Mouse (Mus musculus) kidney, embryonic 16.5 days (tissue): ENCODE data around the gene Efcab5. TPM values are rescaled to one million over a fixed set of nuclear protein-coding genes. Genes with fewer than 3 reads are reported as not detected.

Experiments
- ATAC-seq: fragments of 200-750 bp; cut with Nextera tagmentation; 2 replicates; pipeline ENCODE4 v1.8.0; 2017; ENCODE audit warnings: moderate TSS enrichment; ENCODE audit not compliant: low FRiP score, low TSS enrichment
- H3K27ac ChIP-seq: fragments of 300-500 bp; sonication (generic); 2 replicates; pipeline ENCODE4 v1.5.1; 2014; ENCODE audit warnings: low read length
- H3K27me3 ChIP-seq: fragments of 300-500 bp; sonication (generic); 2 replicates; pipeline ENCODE4 v1.6.1; 2014; ENCODE audit warnings: low read length, control low read depth, mixed read lengths; ENCODE audit not compliant: insufficient read depth
- H3K36me3 ChIP-seq: fragments of 300-500 bp; sonication (generic); 2 replicates; pipeline ENCODE4 v1.6.1; 2014; ENCODE audit warnings: low read length, control low read depth, mixed read lengths; ENCODE audit not compliant: insufficient read depth
- H3K4me1 ChIP-seq: fragments of 300-500 bp; sonication (generic); 2 replicates; pipeline ENCODE4 v1.6.1; 2014; ENCODE audit warnings: low read length, control low read depth, mixed read lengths; ENCODE audit not compliant: insufficient read depth
- H3K4me2 ChIP-seq: fragments of 300-500 bp; sonication (generic); replicated peaks from 2 replicates; pipeline ENCODE4 v1.6.1; 2014; ENCODE audit warnings: low read depth, low read length
- H3K4me3 ChIP-seq: fragments of 300-500 bp; sonication (generic); 2 replicates; pipeline ENCODE4 v1.5.1; 2014; ENCODE audit warnings: mild to moderate bottlenecking, low read length
- H3K9ac ChIP-seq: fragments of 300-500 bp; sonication (generic); replicated peaks from 2 replicates; pipeline ENCODE4 v1.6.1; 2014; ENCODE audit warnings: low read length
- H3K9me3 ChIP-seq: fragments of 300-500 bp; sonication (generic); 2 replicates; pipeline ENCODE4 v1.6.1; 2016; ENCODE audit warnings: low read length, control low read depth
- WGBS: fragments of 180-500 bp; shearing (Covaris S2); extraction: QIAGEN DNeasy Blood & Tissue Kit; methylation state at CpG from one replicate; pipeline ENCODE4 v1.1.7; 2014; 5-methylcytosine and 5-hydroxymethylcytosine counted together
- polyA plus RNA-seq: library from polyadenylated mRNA; unstranded; fragments of >200 nt; fragmentation: Nextera tagmentation; extraction: Ambion mirVana; gene quantifications from 2 replicates; pipeline ENCODE4 v1.2.1, GENCODE M21; 2015

The Efcab5 gene
- polyA plus RNA-seq, 1 experiment from 2014 or later: 0.09 TPM

DNA sequence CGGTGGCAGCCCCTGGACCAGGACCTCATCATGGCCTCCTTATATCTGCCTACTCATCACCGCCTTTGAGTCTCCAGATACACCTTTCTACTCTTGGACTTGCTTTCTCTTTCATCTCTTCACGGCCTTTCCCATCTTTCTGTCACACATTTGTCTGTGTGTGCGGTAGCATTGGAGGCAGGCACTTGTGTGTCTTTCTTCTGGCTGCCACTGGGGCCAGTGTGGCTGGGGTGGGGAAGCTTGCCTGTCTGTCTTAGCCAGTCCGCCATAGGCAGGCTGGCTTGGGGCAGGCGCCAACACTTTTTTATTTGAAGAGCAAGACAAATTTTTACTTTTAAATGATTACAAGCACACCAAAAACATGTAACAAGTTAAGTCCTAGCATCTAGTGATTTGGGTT is 81.8 kb downstream of the Efcab5 start:
- no peak overlapping the region for H3K4me3 ChIP-seq
- no peaks in the 10 kb centered on the region for H3K27me3 ChIP-seq
- no peaks in the 10 kb centered on the region for H3K4me1 ChIP-seq
- no peak for ATAC-seq
- no peaks in the 10 kb centered on the region for H3K36me3 ChIP-seq
- no peak overlapping the region for H3K4me2 ChIP-seq
- H3K27ac ChIP-seq: no peak overlapping the region
- no peaks in the 10 kb centered on the region for H3K9me3 ChIP-seq
- H3K9ac ChIP-seq: no peak overlapping the region
- 97% methylated on average over 6 of the region's 6 CpGs for WGBS

DNA sequence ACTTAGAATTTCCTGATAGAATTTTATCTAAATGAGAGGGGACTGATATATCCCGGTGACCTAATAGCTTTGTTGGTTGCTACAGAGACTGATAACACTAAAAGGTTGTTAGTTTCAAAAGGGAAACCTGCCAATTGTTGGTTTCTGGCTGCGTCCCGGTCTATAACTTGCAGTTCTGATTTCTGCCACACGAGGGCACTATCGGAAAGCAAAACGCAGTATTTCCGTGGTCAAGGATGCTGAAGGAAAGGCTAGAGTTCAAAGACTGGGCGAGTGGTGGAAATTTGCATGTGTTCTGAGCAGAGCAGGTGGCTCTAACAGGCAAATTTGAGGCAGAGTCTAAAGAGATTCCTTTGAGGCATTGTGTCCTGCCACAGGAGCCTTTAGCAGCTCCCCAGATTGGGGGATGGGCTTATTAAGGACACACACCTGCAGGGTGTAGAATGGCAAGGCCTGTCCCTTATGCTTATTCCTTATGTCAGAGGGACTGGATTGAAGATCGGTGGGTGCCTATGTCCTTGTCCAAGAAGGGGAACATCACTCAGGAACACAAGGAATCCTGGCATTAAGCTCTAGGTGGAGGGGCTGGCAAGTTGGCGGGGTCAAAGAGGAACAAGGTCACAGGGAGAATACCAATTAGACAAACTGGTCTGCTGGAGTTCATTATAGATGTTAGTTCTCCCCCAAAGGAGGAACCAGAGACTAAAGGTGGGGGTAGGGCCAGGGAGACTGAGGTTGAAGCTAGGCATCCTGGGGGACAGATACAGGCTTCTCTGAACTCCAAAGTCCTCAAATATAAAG is 88.4 kb downstream of the Efcab5 start:
- H3K4me2 ChIP-seq: no peak overlapping the region
- H3K9me3 ChIP-seq: no peaks in the 10 kb centered on the region
- no peaks in the 10 kb centered on the region for H3K4me1 ChIP-seq
- H3K27me3 ChIP-seq: no peaks in the 10 kb centered on the region; the same call in 1 of the 2 replicates
- H3K4me3 ChIP-seq: no peak overlapping the region
- no peaks in the 10 kb centered on the region for H3K36me3 ChIP-seq
- H3K27ac ChIP-seq: no peak overlapping the region
- no peak overlapping the region for H3K9ac ChIP-seq
- peak; percentile 63; the same call in 1 of the 2 replicates for ATAC-seq
- WGBS: 16% methylated on average over 10 of the region's 10 CpGs

DNA sequence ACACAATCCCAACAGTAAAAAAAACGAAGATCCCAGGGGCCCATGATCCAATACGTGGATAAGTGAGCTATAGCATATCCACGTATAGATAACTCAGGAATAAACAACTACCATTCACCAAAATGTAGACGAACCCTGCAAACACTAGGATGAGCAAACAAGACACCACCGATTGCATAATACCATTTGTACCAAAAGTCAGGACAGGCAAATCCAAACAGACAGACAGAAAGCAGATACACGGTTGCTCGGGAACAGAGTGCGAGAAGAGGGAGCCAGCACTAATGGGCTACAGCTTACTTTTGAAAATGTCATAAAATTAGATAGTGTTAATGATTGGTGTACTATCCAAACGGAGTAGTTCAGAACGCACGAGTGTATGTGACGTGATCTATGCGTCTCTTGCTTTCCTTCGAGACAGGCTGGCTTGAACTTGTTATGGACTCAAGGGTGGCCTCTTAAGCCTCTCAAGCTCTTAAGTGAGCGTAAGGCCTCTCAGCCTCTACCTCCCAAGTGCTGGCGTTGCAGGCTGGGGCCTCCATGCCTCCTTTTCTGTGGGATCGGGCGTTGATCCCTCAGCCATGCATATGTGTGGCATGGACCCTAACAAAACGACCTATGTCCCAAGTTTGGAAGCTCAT is 90.3 kb downstream of the Efcab5 start:
- no peaks in the 10 kb centered on the region for H3K4me1 ChIP-seq
- 79% methylated on average over 19 of the region's 19 CpGs for WGBS
- ATAC-seq: no peak
- no peaks in the 10 kb centered on the region for H3K36me3 ChIP-seq
- H3K4me2 ChIP-seq: no peak overlapping the region
- no peak overlapping the region for H3K27ac ChIP-seq
- H3K9me3 ChIP-seq: no peaks in the 10 kb centered on the region
- H3K4me3 ChIP-seq: no peak overlapping the region
- no peak overlapping the region for H3K9ac ChIP-seq
- no peaks in the 10 kb centered on the region; the same call in 1 of the 2 replicates for H3K27me3 ChIP-seq

DNA sequence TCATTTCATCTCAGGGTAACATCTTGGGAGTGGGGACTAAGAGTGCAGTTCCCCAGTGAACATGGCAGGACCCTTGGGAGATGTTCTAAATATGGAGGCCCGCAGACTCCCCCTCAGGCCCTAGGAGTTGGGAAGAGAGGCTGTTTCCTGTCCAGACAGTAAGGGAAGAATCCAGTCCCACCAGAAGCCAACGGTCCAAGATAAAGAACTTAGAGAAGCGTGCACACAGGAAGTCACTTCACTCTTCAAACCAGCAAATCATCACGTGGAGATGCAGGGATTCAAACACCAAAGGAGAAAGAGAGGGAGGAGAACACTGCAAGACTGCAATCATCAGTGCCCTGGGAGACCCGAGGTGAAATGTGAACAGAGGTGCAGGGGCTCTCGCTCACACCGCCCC is 91.8 kb downstream of the Efcab5 start:
- Histone ChIP-seq H3K36me3 (no peaks in the 10 kb centered on the region), H3K27me3 (no peaks in the 10 kb centered on the region; the same call in 1 of the 2 replicates), H3K4me2 (no peak overlapping the region), H3K27ac (no peak overlapping the region), H3K9ac (no peak overlapping the region), H3K4me3 (no peak overlapping the region), H3K4me1 (0 out of 2 replicates have a peak, but pooled peaks cover 3% of the 10 kb centered on the region), H3K9me3 (no peaks in the 10 kb centered on the region)
- 52% methylated on average over 7 of the region's 7 CpGs for WGBS
- ATAC-seq: no peak

DNA sequence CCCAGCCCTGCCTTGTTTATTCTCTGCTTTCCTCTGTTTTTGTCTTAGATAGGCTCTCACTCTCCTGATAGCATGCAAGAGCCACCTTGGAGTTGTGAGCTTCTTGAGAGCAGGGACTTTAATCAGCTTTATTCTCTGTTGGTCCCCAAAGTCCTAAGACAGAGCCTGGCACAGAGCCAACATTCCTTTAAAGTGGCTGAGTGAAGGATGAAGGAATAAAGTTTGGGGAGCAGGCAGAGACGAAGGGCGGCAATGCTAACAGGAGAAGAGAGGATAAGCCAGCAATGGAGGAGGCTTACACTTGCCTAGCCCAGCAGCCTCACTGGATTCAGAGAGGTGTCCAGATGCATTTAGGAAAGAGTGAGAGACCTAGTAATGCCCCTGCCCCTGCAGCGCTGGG is 92.2 kb downstream of the Efcab5 start:
- WGBS: 61% methylated on average over 3 of the region's 3 CpGs
- no peak overlapping the region for H3K4me3 ChIP-seq
- H3K4me2 ChIP-seq: no peak overlapping the region

DNA sequence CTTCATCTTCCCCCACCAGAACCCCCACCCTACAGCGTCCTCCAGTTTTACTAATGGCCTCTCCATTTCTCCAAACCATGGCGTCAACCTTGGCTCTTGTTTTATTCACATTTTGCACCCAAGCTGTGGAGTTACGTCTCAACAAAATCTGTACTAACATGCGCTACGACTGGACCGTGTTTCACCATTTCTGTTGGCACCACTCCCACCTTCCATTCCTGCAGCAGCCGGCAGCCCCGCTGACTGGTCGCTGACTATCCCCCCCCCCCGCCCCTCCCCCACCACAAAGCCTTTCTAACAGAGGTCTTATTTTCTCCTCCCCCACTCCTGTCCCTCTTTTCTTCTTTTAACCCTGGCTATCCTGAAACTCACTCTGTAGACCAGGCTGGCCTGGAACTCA is 93.6 kb downstream of the Efcab5 start:
- WGBS: 56% methylated on average over 10 of the region's 10 CpGs
- ATAC-seq: no peak

More for the DNA sequence above, 92.2 kb downstream of the Efcab5 start:
- no peaks in the 10 kb centered on the region for H3K36me3 ChIP-seq
- H3K4me1 ChIP-seq: 0 out of 2 replicates have a peak, but pooled peaks cover 3% of the 10 kb centered on the region
- H3K9ac ChIP-seq: no peak overlapping the region
- H3K27me3 ChIP-seq: no peaks in the 10 kb centered on the region; the same call in 1 of the 2 replicates
- H3K9me3 ChIP-seq: no peaks in the 10 kb centered on the region
- H3K27ac ChIP-seq: no peak overlapping the region
- ATAC-seq: no peak

DNA sequence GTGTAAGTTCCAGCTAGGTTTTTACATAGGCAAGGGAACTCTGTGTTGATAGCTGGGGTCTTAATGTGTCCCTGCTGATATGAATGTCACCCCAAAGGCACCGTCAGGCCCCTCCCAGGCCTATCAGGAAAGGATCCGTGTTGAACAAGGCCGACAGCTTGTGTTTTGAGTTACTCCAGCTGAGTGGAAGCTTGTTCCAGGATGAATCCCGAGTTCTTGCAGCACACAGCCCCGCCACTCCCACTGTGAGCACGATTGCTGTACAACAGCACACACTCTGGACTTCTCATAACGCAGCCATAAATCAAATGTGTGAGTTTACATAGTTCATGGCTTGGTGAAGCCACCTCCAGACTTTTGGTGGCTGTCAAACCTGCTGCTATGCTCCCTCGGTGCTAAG is 94.6 kb downstream of the Efcab5 start:
- no peak overlapping the region for H3K9ac ChIP-seq
- H3K4me1 ChIP-seq: 0 out of 2 replicates have a peak, but pooled peaks cover 3% of the 10 kb centered on the region
- 57% methylated on average over 8 of the region's 8 CpGs for WGBS
- H3K9me3 ChIP-seq: no peaks in the 10 kb centered on the region
- no peak overlapping the region for H3K4me3 ChIP-seq
- no peaks in the 10 kb centered on the region; the same call in 1 of the 2 replicates for H3K27me3 ChIP-seq
- ATAC-seq: no peak
- H3K4me2 ChIP-seq: no peak overlapping the region
- no peak overlapping the region for H3K27ac ChIP-seq
- no peaks in the 10 kb centered on the region for H3K36me3 ChIP-seq

More for the DNA sequence above, 93.6 kb downstream of the Efcab5 start:
- Histone ChIP-seq H3K4me1 (0 out of 2 replicates have a peak, but pooled peaks cover 3% of the 10 kb centered on the region), H3K9me3 (no peaks in the 10 kb centered on the region), H3K9ac (no peak overlapping the region), H3K27ac (no peak overlapping the region), H3K27me3 (no peaks in the 10 kb centered on the region; the same call in 1 of the 2 replicates), H3K4me2 (no peak overlapping the region), H3K36me3 (no peaks in the 10 kb centered on the region), H3K4me3 (no peak overlapping the region)

DNA sequence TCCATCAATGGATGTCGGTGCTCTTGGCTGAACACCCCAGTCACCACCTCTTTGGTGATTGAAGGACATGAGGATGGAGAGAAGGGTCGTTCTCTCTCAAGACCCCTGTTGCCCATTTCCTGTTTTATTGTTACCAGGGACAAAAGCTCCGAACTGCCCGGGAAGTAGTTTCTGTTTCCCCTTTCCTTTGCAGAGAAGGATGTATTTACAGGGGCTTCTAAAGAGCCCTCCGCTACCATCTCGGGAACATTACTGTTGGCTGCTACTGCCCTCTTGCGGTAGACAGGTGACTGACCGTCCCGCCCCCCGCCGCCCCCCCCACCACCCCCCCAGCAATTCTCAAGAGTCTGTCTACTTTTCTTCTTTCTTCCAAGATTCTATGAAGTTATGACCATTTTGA is 95.6 kb downstream of the Efcab5 start:
- Histone ChIP-seq H3K36me3 (no peaks in the 10 kb centered on the region), H3K4me3 (peak overlapping the region; percentile 38), H3K4me1 (0 out of 2 replicates have a peak, but pooled peaks cover 3% of the 10 kb centered on the region), H3K9me3 (no peaks in the 10 kb centered on the region), H3K9ac (0 out of 2 replicates have a peak overlapping the region, but pooled peaks have one; percentile 41), H3K4me2 (peak overlapping the region; percentile 57), H3K27me3 (no peaks in the 10 kb centered on the region), H3K27ac (no peak overlapping the region)
- no peak for ATAC-seq
- 1% methylated on average over 11 of the region's 11 CpGs for WGBS

DNA sequence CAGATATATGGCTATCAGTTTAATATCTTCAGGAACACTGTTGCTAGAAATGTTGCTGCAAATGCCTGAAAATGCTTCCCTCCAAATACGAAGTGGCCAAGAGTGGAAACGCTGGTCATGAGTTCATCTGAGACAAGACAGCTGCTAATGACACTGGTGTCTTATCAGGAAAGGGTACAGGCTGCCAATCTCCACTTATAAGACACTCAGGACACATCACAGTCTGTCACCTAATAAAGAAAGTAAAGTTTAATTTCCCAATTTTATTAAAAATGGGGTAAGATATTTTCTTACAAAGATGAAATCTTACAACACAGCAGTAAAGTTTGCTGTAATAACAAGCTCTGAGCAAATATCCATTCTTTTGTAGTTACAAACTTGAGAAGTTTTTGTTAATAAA is 99.6 kb downstream of the Efcab5 start:
- WGBS: 68% methylated on average over 2 of the region's 2 CpGs
- ATAC-seq: no peak

DNA sequence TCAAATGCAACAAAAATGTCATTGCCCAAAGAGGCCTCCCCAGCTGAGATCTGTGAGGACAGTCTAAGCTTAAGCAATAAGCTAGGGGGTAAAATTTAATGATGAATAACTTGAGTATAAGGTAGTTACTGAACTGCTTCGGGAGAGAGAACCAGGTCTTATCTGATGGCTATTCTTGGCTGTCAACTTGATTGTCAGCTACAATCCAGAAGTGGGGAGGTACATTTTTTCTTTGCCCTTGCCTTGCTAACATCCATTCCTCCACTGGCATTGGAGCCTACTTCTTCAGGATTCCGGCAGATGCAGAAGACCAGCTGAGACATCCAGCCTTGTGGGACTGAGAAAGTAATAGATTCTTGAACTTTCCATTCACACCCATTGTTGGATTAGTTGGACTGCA is 101.8 kb downstream of the Efcab5 start:
- no peak overlapping the region for H3K27ac ChIP-seq
- no peak for ATAC-seq
- H3K9ac ChIP-seq: no peak overlapping the region
- 81% methylated on average over 2 of the region's 2 CpGs for WGBS
- no peaks in the 10 kb centered on the region for H3K9me3 ChIP-seq
- H3K27me3 ChIP-seq: peaks cover 6% of the 10 kb centered on the region; the same call in 1 of the 2 replicates
- H3K4me3 ChIP-seq: no peak overlapping the region
- H3K36me3 ChIP-seq: no peaks in the 10 kb centered on the region
- no peak overlapping the region for H3K4me2 ChIP-seq
- no peaks in the 10 kb centered on the region for H3K4me1 ChIP-seq

More for the DNA sequence above, 99.6 kb downstream of the Efcab5 start:
- Histone ChIP-seq H3K9ac (no peak overlapping the region), H3K27me3 (no peaks in the 10 kb centered on the region), H3K27ac (no peak overlapping the region), H3K4me3 (no peak overlapping the region), H3K4me1 (0 out of 2 replicates have a peak, but pooled peaks cover 3% of the 10 kb centered on the region), H3K4me2 (no peak overlapping the region), H3K36me3 (no peaks in the 10 kb centered on the region), H3K9me3 (no peaks in the 10 kb centered on the region)
